Mouse (Mus musculus): ENCODE results near the gene Lpcat3.

The Lpcat3 gene

DNA sequence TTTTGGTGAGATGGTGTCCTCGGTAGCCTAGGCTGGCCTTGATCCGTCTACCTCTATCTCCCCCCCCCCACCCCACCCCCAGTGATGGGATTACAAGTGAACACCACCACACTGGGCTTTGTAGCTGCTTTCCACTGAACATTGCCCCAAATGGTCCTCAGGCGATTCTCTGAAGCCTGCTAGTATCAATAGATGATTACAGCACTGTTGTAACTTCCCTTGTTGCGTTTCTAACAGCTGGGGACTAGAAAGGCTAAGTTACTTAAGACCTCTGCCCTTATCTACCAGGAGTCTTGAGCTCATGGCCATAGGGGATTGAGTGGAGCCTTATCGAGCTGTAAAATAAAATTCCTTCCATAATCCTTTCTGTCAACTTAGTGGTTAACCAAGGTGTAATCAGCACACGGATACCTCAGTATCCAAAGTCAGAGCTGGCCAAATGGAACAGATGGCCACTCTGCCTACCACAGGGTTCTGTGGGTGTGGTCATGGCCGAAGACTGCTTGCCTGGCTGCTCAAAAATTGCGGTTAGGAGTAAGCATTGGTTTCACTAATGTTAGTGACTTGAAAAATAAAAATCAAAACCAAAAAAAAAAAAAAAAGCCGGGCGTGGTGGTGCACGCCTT lies 6.5 kb downstream of the Lpcat3 start:
- ChIA-PET CTCF (interaction anchor here in 1 of 4 experiments (0.6 to 1.5 kb wide), 2 partner anchors 34 to 354 kb away, joined by 3 to 4 read pairs; no protein-coding TSS in a partner anchor), POLR2A (interaction anchor here (0.6 to 6.1 kb wide), 20 partner anchors 9 to 506 kb away, joined by 3 to 39 read pairs (median 4); partner anchors contain the start of genes Grcc10 (in 2 of the 4), Emg1 (in 1 of the 4), Gm45234 (in 1 of the 4) and Phb2 (in 1 of the 4))

DNA sequence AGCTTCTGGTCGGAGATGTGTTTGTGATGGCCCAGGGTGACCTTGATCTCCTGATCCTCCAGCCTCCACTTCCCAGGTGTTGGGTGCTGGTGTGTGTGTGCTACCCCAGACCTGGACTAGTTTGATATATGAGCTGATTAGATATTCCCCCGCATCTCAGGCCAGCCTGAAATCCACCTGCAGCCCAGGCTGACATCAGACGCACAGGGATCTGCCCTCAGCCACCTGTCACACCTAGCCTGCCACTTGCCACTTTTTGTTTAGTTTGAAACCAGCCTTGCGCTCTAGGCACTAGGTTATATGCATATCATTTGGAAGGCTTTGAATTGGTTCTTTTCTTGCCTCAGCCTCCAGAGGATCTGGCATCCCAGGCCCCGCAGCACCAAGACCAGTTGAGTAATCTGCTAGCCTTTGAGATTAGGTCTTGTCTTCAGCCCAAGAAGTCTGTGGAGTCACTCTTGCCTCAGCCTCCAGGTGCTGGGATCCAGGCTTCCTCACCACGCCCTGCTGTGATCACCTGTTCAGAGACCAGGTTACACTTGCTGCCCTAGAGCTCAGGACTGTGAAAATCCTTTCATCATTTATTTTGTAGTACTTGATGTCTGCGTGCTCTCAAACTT lies 7.6 kb downstream of the Lpcat3 start:
- CTCF ChIA-PET = interaction anchor here in 1 of 4 experiments (1.5 kb wide), 1 partner anchor 33 kb away, joined by 4 read pairs; no protein-coding TSS in a partner anchor
- POLR2A ChIA-PET = interaction anchor here (0.5 to 6.1 kb wide), 13 partner anchors 13 to 158 kb away, joined by 3 to 39 read pairs (median 4); partner anchors contain the start of genes Grcc10 (in 3 of the 4), Emg1 (in 1 of the 4), Gm45234 (in 1 of the 4) and Phb2 (in 1 of the 4)

GRCm38 (mm10) chr6:124672100-124672499 lies 9.3 kb downstream of the Lpcat3 start:
- ChIA-PET POLR2A (interaction anchor here (0.6 to 6.1 kb wide), 19 partner anchors 9 to 269 kb away, joined by 3 to 39 read pairs (median 4); partner anchors contain the start of genes Lpcat3 (in 3 of the 4), Grcc10 (in 2 of the 4), Emg1 (in 1 of the 4) and Phb2 (in 1 of the 4)), CTCF (interaction anchor here in 2 of 4 experiments (0.8 to 2.9 kb wide), 7 partner anchors 9 to 175 kb away, joined by 3 to 13 read pairs (median 5); partner anchors contain the start of gene Lpcat3 (in 2 of the 2))

- ChIA-PET POLR2A (interaction anchor here in 3 of 4 experiments (1.1 to 3.7 kb wide), 7 partner anchors 11 to 68 kb away, joined by 3 to 16 read pairs (median 6); partner anchors contain the start of genes Grcc10 (in 2 of the 3) and Lpcat3 (in 1 of the 3)), CTCF (interaction anchor here in 2 of 4 experiments (0.7 to 2.9 kb wide), 2 partner anchors 11 to 13 kb away, joined by 4 to 13 read pairs; partner anchors contain the start of gene Lpcat3 (in 1 of the 2))
Observed at GRCm38 (mm10) chr6:124673619-124674018, 10.8 kb downstream of the Lpcat3 start.

DNA sequence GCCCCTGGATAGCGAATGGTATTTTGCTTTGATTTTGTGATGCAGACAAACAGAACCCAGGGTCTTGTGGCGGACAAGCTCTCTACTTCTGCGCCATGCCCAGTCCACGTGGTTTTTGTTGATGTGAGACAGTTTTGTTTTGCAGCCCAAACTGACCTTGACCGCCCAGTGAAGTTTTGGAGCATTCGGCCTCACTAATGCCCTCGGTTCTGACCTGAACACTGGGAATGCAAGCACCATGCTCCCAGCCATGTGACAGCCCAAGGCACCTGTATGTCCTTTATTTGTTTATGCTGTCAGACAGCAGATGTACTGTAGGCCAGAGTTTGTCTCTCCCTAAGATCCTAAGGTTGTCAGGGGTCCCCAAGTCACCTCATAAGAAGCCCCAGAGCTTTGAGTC lies 11.8 kb downstream of the Lpcat3 start:
- CTCF ChIA-PET = interaction anchor here in 1 of 4 experiments (2.9 kb wide), 1 partner anchor 12 kb away, joined by 13 read pairs; the partner anchor contains the start of gene Lpcat3
- POLR2A ChIA-PET = interaction anchor here in 1 of 4 experiments (1.2 to 3.4 kb wide), 5 partner anchors 10 to 82 kb away, joined by 3 to 13 read pairs (median 4); partner anchors contain the start of genes Atn1, Emg1, Gm45234 and Grcc10

- POLR2A ChIA-PET = interaction anchor here in 3 of 4 experiments (0.6 to 2.6 kb wide), 11 partner anchors 13 to 81 kb away, joined by 3 to 12 read pairs (median 4); partner anchors contain the start of genes Grcc10 (in 3 of the 3) and Lpcat3 (in 1 of the 3)
- CTCF ChIA-PET = interaction anchor here in 2 of 4 experiments (0.7 kb wide), 4 partner anchors 57 to 330 kb away, joined by 3 to 5 read pairs (median 4); partner anchors contain the start of gene C1rl (in 1 of the 2)
Observed at GRCm38 (mm10) chr6:124676171-124676570, 13.3 kb downstream of the Lpcat3 start.

DNA sequence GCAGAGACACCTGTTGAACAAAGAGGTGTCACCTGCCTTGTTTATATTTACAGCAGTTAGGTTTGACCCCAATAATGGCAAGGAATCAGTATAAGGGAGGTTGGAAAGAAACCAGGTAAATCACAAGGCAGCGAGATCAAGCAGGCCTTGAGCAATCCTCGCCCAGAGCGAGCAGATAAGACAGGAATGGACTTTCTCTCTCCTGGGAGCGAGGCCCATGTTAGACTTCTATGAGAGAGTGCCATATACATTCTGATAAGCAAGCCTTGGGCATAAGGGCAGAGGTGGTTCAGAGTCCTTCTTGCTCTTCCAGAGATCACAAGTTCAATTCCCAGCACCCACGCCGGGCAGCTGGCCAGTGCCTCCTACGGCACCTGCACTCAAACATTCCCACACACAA lies 15.9 kb downstream of the Lpcat3 start:
- POLR2A ChIA-PET = interaction anchor here in 3 of 4 experiments (0.6 to 2.1 kb wide), 6 partner anchors 10 to 330 kb away, joined by 4 to 10 read pairs (median 6); partner anchors contain the start of genes Grcc10 (in 1 of the 3), Lpcat3 (in 1 of the 3) and Zfp384 (in 1 of the 3)
- CTCF ChIA-PET = interaction anchor here in 1 of 4 experiments (1.5 kb wide), 1 partner anchor 24 kb away, joined by 4 read pairs; no protein-coding TSS in a partner anchor

DNA sequence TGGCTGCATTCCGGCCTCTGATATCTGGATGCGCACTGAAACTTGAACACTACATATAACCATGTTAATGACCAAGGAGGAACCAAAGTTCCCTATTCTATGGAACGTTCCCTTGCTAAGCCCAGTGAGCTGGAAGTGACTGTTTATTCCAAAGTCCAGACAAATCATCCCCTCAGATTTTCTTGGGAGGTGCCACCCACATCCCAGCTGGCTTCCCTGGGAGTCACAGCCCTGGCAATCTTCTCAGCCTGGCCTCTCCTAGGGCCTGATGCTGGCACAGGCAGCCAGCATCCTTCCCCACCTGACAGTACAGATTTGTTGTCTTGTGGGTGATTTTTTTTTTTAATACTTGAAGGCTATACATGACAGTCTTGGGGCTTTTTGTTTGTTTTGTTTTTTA lies 16.7 kb downstream of the Lpcat3 start:
- ChIA-PET CTCF (interaction anchor here in 2 of 4 experiments (0.7 to 1.1 kb wide), 2 partner anchors 22 to 23 kb away, joined by 3 to 4 read pairs; no protein-coding TSS in a partner anchor), POLR2A (interaction anchor here in 2 of 4 experiments (1.3 to 1.4 kb wide), 2 partner anchors 10 to 12 kb away, joined by 3 read pairs; no protein-coding TSS in a partner anchor)

GRCm38 (mm10) chr6:124682291-124682690 lies 19.5 kb downstream of the Lpcat3 start:
- ChIA-PET POLR2A (interaction anchor here in 3 of 4 experiments (0.6 to 5.5 kb wide), 8 partner anchors 12 to 59 kb away, joined by 3 to 39 read pairs (median 4); partner anchors contain the start of genes Emg1 (in 1 of the 3), Grcc10 (in 1 of the 3), Lpcat3 (in 1 of the 3) and Phb2 (in 1 of the 3)), CTCF (interaction anchor here in 1 of 4 experiments (0.7 to 1.1 kb wide), 2 partner anchors 59 to 77 kb away, joined by 4 read pairs; partner anchors contain the start of gene Grcc10)

GRCm38 (mm10) chr6:124683591-124684417 lies 21.0 kb downstream of the Lpcat3 start:
- POLR2A ChIA-PET = interaction anchor here in 3 of 4 experiments (0.6 to 5.5 kb wide), 17 partner anchors 9 to 632 kb away, joined by 3 to 39 read pairs (median 4); partner anchors contain the start of genes Grcc10 (in 2 of the 3), Lpcat3 (in 2 of the 3), Acrbp (in 1 of the 3) and Cdca3 (in 1 of the 3)
- CTCF ChIA-PET = interaction anchor here (0.5 to 1.4 kb wide), 10 partner anchors 12 to 264 kb away, joined by 3 to 8 read pairs (median 3); partner anchors contain the start of genes Emg1 (in 1 of the 4), Grcc10 (in 1 of the 4), Lpcat3 (in 1 of the 4) and Phb2 (in 1 of the 4)

- POLR2A ChIA-PET = interaction anchor here in 3 of 4 experiments (0.6 to 5.5 kb wide), 18 partner anchors 9 to 476 kb away, joined by 3 to 39 read pairs (median 4); partner anchors contain the start of genes Grcc10 (in 2 of the 3), Lpcat3 (in 2 of the 3) and C1rl (in 1 of the 3)
- CTCF ChIA-PET = interaction anchor here in 3 of 4 experiments (0.5 to 1.3 kb wide), 5 partner anchors 13 to 62 kb away, joined by 3 to 4 read pairs (median 3); no protein-coding TSS in a partner anchor
Observed at GRCm38 (mm10) chr6:124685606-124686386, 23.0 kb downstream of the Lpcat3 start.

- ChIA-PET CTCF (interaction anchor here in 3 of 4 experiments (1.0 to 1.3 kb wide), 3 partner anchors 13 to 16 kb away, joined by 3 to 4 read pairs (median 3); no protein-coding TSS in a partner anchor), POLR2A (interaction anchor here in 2 of 4 experiments (0.8 to 5.5 kb wide), 13 partner anchors 8 to 212 kb away, joined by 3 to 39 read pairs (median 3); partner anchors contain the start of genes Grcc10 (in 2 of the 2) and Lpcat3 (in 2 of the 2))
Observed at GRCm38 (mm10) chr6:124686644-124687043, 23.8 kb downstream of the Lpcat3 start.

DNA sequence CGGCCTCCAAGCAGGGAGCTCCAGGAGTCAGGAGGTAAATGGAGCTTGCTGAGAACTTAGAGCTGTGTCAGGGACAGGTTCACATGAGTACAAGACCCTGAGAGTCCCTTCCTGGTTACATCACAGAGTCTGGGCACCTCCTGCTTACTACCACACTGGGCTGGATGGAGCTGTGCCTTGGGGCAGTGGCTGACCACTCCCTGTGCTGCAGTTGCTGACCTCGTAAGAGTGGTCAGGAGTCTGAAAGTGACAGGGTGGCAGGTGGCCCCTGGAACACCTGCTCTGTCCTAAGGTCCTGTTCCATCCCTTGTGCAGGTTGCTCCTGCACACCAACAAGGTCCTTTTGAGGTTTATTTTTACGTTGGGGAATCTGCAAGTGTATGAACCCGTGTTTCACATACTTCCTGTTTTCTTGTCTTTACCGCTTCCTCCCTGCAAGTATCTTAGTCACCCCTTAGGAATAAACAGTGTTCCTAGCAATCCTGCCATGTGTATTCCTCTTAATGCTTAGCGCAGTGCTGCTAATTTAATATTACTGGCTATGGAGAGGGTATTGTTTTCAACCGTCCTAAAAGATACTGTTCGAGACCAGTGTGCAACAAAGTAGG lies 25.4 kb downstream of the Lpcat3 start:
- ChIA-PET CTCF (interaction anchor here in 1 of 4 experiments (1.0 kb wide), 1 partner anchor 11 kb away, joined by 3 read pairs; no protein-coding TSS in a partner anchor), POLR2A (interaction anchor here in 1 of 4 experiments (1.3 kb wide), 1 partner anchor 15 kb away, joined by 3 read pairs; no protein-coding TSS in a partner anchor)

DNA sequence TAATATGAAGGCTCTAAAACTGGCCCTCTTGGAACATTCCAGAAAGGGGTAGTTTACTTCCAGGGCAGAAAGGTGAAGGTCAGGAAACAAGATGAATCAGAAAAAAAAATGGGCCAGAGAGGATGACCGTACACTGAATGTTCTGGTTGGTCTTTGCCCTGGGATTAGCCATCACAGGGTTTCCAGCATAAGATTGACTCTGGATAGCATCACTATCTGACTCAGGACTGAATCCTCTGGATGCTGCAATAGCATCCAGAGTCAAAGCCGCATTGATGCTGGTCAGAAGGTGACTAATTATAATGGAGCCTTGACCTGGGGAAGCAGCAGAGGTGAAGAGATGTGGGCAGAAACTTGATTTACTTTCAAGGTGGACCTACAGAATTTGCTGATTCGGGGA lies 26.2 kb downstream of the Lpcat3 start:
- CTCF ChIA-PET = no interaction called here
- POLR2A ChIA-PET = interaction anchor here in 2 of 4 experiments (1.3 to 1.4 kb wide), 2 partner anchors 14 to 16 kb away, joined by 3 to 4 read pairs; no protein-coding TSS in a partner anchor

DNA sequence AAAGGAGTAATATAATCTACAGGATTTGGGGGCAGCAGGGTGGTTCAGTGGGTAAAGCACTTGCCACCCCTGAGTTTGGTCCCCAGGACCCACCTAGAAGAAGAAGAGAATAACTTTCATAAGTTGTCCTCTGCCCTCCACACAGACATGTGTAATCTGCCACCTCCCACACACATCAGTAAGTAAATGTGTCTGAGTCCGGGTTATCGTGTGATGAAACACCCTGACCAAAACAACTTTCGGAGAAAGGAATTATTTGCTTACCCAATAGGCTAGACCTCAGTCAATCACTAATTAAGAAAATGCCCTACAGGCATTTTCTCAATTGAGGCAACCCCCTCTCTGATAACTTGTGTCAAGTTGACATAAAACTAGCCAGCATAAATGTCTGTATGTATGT lies 27.7 kb downstream of the Lpcat3 start:
- ChIA-PET POLR2A (interaction anchor here in 2 of 4 experiments (0.9 to 4.6 kb wide), 3 partner anchors 11 to 51 kb away, joined by 4 to 39 read pairs (median 6); partner anchors contain the start of gene Grcc10 (in 1 of the 2)), CTCF (no interaction called here)
